Mouse (Mus musculus) R1 (cell line): ENCODE results near the gene Dnajc5.

Source experiments
- DNase-seq: peaks from one replicate; pipeline ENCODE4 v3.0.0-alpha.2; 2018; ENCODE audit warnings: low read depth, low spot score

Gene Dnajc5

GRCm38 (mm10) chr2:181511231-181511630 is 9.1 kb upstream of the Dnajc5 start:
- no peak for DNase-seq

- no peak for DNase-seq
These were observed 1.1 kb upstream of the Dnajc5 start for GRCm38 (mm10) chr2:181519201-181519600.

GRCm38 (mm10) chr2:181520936-181521227 is 597 bp downstream of the Dnajc5 start:
- no peak for DNase-seq

- no peak for DNase-seq
These were observed 1.2 kb downstream of the Dnajc5 start for GRCm38 (mm10) chr2:181521491-181521890.

- DNase-seq: peak; percentile 75
These were observed 2.5 kb downstream of the Dnajc5 start for GRCm38 (mm10) chr2:181522811-181523210.

- DNase-seq: peak; percentile 16
These were observed 5.2 kb downstream of the Dnajc5 start for GRCm38 (mm10) chr2:181525526-181525925.

- DNase-seq: no peak
These were observed 8.8 kb downstream of the Dnajc5 start for GRCm38 (mm10) chr2:181529076-181529475.

GRCm38 (mm10) chr2:181532589-181532988 is 12.3 kb downstream of the Dnajc5 start:
- DNase-seq: no peak

GRCm38 (mm10) chr2:181536410-181536809 is 16.1 kb downstream of the Dnajc5 start:
- DNase-seq: no peak

GRCm38 (mm10) chr2:181537444-181538047 is 17.3 kb downstream of the Dnajc5 start:
- DNase-seq: peak; percentile 39

- no peak for DNase-seq
These were observed 21.6 kb downstream of the Dnajc5 start for GRCm38 (mm10) chr2:181541761-181542380.

GRCm38 (mm10) chr2:181546142-181546541 is 25.9 kb downstream of the Dnajc5 start:
- no peak for DNase-seq

GRCm38 (mm10) chr2:181548227-181548626 is 27.9 kb downstream of the Dnajc5 start:
- no peak for DNase-seq

- DNase-seq: no peak
These were observed 28.4 kb downstream of the Dnajc5 start for GRCm38 (mm10) chr2:181548682-181549081.

- no peak for DNase-seq
These were observed 29.9 kb downstream of the Dnajc5 start for GRCm38 (mm10) chr2:181550233-181550632.

GRCm38 (mm10) chr2:181553772-181554171 is 33.5 kb downstream of the Dnajc5 start:
- no peak for DNase-seq

GRCm38 (mm10) chr2:181567338-181567737 is 47.1 kb downstream of the Dnajc5 start:
- no peak for DNase-seq

- DNase-seq: peak; percentile 53
These were observed 48.2 kb downstream of the Dnajc5 start for GRCm38 (mm10) chr2:181568272-181569008.

- DNase-seq: no peak
These were observed 49.6 kb downstream of the Dnajc5 start for GRCm38 (mm10) chr2:181569856-181570255.

GRCm38 (mm10) chr2:181570375-181570774 is 50.1 kb downstream of the Dnajc5 start:
- no peak for DNase-seq

- no peak for DNase-seq
These were observed 50.8 kb downstream of the Dnajc5 start for GRCm38 (mm10) chr2:181570921-181571595.

GRCm38 (mm10) chr2:181571941-181572670 is 51.8 kb downstream of the Dnajc5 start:
- no peak for DNase-seq
